Mouse (Mus musculus) monocyte, adult 5-6 weeks (primary cell): Measurements from ENCODE around the gene Med24. TPM values are rescaled to one million over a fixed set of nuclear protein-coding genes. Genes with fewer than 3 reads are reported as not detected.
A peak's percentile ranks its signal among the peaks of the same experiment; 100 is the strongest.

Source experiments
- ATAC-seq: fragments of 153-309, 156-312 bp; replicated peaks from 2 replicates; pipeline ENCODE4 v1.8.0; 2017; ENCODE audit warnings: mild to moderate bottlenecking; ENCODE audit not compliant: low TSS enrichment, insufficient number of reproducible peaks, severe bottlenecking, poor library complexity, low FRiP score
- total RNA-seq: library from RNA; stranded (forward); fragments of 200-1000, 200-491, 200-594 nt; gene quantifications from 3 replicates; pipeline ENCODE4 v1.2.3, GENCODE M21; 2017

The Med24 gene
- total RNA-seq, 1 experiment from 2014 or later: 10.9 TPM

GRCm38 (mm10) chr11:98673136-98673535 is 56.1 kb downstream of the Med24 start:
- ATAC-seq: peak; percentile 88

- ATAC-seq: no peak
Measured at GRCm38 (mm10) chr11:98672482-98672881, 56.8 kb downstream of the Med24 start.

GRCm38 (mm10) chr11:98671857-98672256 is 57.4 kb downstream of the Med24 start:
- no peak for ATAC-seq

- no peak for ATAC-seq
Measured at GRCm38 (mm10) chr11:98671284-98671815, 57.9 kb downstream of the Med24 start.

GRCm38 (mm10) chr11:98668984-98669383 is 60.3 kb downstream of the Med24 start:
- no peak for ATAC-seq

- ATAC-seq: no peak
Measured at GRCm38 (mm10) chr11:98664091-98664490, 65.1 kb downstream of the Med24 start, which contains the start of gene Gsdma. Gene Gsdma (plus strand): TSS chr11:98664351.

- peak; percentile 99 for ATAC-seq
Measured at GRCm38 (mm10) chr11:98660517-98660916, 68.7 kb downstream of the Med24 start.

GRCm38 (mm10) chr11:98655076-98655475 is 74.2 kb downstream of the Med24 start:
- ATAC-seq: peak; percentile 81

Other genes with a start within 250 kb of the Med24 start
- 82.2 to 248 TPM (median 102 TPM) in 3 replicates for gene Ikzf3, start 183.4 kb downstream of the Med24 start, total RNA-seq
- 1.0 to 3.5 TPM (median 2.2 TPM) in 3 replicates for gene Zpbp2, start 178.3 kb downstream of the Med24 start, total RNA-seq
- gene Ormdl3, start 142.1 kb downstream of the Med24 start, total RNA-seq: 10.6 to 34.4 TPM (median 16.6 TPM) in 3 replicates
- gene Lrrc3c, start 131.1 kb downstream of the Med24 start, total RNA-seq: not detected in 3 replicates
- 0.43 to 1.6 TPM in 2 of 3 replicates, not detected in the other for gene Gm12355, start 103.8 kb downstream of the Med24 start, total RNA-seq
- not detected in 3 replicates for gene Gsdma3, start 103.1 kb downstream of the Med24 start, total RNA-seq
- gene Gsdma2, start 82.7 kb downstream of the Med24 start, total RNA-seq: not detected in 3 replicates
- not detected in 3 replicates for gene Gsdma, start 65.1 kb downstream of the Med24 start, total RNA-seq
- gene Psmd3, start 46.9 kb downstream of the Med24 start, total RNA-seq: 37.4 to 50.9 TPM (median 37.8 TPM) in 3 replicates
- gene Csf3, start 28.2 kb downstream of the Med24 start, total RNA-seq: not detected in 3 replicates
- 3.4 to 5.4 TPM (median 4.3 TPM) in 3 replicates for gene Thra, start 11.2 kb upstream of the Med24 start, total RNA-seq
- 0.68 to 4.7 TPM (median 1.9 TPM) in 3 replicates for gene Nr1d1, start 45.9 kb upstream of the Med24 start, total RNA-seq
- gene Msl1, start 66.1 kb upstream of the Med24 start, total RNA-seq: 108 to 125 TPM (median 112 TPM) in 3 replicates
- gene Casc3, start 75.5 kb upstream of the Med24 start, total RNA-seq: 47.5 to 51.5 TPM (median 49.5 TPM) in 3 replicates
- not detected in 3 replicates for gene Rapgefl1, start 107.3 kb upstream of the Med24 start, total RNA-seq
- gene Wipf2, start 134.2 kb upstream of the Med24 start, total RNA-seq: 5.3 to 13.1 TPM (median 7.1 TPM) in 3 replicates
- 0.67 to 1.7 TPM (median 0.75 TPM) in 3 replicates for gene Cdc6, start 178.4 kb upstream of the Med24 start, total RNA-seq
- gene Rara, start 198.4 kb upstream of the Med24 start, total RNA-seq: 61.0 to 76.9 TPM (median 62.9 TPM) in 3 replicates